Mouse (Mus musculus) testis, postnatal 14 days (tissue): ENCODE measurements around the gene Prune1.

ENCODE experiments used
- DNase-seq: peaks from one replicate; pipeline ENCODE4 v3.0.0; 2021; ENCODE audit warnings: low spot score

The Prune1 gene

DNA sequence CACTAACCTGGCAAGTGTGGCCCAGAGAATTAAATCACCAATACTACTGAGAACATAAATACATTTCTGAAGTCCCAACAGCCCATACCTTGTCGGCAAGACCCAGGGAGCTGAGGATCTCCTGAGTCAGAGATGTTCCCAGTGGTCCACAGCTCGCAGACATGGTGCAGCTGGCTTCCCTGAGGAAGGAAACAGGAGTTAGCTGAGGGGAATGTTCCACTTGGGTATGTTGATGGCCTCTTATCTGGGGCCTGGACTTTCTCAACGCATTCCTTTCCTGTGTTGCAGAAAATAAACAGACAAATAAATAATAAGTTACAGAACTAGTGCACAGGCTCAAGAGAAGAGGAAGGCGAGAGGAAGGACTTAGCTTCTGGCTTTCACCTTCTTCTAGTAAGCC is 24.4 kb upstream of the Prune1 start:
- no peak for DNase-seq

DNA sequence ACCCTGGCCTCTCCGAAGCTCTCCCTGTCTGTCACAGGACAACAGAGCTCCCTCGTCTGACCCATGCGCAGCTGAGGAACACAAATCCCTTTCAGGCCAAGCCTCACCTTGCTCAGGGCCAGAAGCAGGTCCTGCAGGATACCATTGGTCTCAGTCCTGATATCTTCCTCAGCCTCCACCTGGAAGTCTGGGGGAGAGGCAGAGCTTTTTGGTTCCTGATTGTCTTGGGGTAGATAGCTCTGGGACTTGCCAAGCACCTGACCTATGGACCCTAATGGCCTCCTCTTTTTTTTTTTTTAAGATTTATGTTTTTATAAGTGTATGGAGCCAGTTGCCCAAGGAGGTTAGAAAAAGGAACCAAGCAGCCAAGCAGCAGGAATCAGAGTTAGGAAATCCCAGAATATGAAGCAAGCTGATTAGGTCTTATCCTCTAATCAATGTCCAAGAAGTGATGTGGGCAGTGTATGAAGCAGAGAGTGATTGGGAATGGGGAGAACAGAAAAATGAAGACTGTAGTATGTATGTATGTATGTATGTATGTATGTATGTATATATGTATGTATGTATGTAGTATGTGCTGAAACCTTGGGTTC is 19.4 kb upstream of the Prune1 start:
- no peak for DNase-seq

DNA sequence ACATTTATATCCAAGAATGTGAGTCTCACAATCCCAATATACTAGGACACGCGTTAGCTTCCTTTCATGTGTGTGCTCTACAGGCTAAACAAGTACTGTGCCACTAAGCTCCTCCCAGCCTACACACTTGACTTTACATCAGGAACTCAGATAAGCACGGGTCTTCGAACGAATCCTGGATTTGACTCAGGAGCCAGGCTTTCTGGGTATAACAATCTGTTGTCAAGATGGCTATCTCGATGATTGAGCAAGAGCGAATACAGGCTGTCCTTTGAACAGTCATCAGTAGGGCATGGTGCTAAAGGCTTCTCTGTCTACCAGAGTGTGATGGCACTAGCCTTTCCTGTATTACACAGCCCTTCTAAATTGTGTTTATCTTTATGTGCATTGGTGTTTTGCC is 16.1 kb upstream of the Prune1 start:
- no peak for DNase-seq

DNA sequence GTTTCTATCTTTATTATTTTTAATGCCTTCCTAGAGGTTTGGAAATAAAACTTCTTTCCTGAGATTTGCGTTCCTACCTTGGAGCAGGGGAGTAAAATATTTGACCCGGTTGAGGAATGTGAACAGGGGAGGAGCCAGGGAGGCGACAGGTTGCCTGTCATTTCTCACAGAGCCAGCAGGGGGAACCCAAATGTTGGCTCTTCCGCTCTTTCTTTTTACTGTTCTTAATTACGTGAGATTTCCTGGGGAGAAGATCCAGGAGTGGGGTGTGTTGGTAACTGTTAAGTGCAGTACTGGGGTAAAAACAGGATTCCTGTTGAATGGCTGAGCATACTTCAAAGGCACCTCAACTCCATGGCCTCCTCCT is 14.2 kb upstream of the Prune1 start:
- DNase-seq = no peak

DNA sequence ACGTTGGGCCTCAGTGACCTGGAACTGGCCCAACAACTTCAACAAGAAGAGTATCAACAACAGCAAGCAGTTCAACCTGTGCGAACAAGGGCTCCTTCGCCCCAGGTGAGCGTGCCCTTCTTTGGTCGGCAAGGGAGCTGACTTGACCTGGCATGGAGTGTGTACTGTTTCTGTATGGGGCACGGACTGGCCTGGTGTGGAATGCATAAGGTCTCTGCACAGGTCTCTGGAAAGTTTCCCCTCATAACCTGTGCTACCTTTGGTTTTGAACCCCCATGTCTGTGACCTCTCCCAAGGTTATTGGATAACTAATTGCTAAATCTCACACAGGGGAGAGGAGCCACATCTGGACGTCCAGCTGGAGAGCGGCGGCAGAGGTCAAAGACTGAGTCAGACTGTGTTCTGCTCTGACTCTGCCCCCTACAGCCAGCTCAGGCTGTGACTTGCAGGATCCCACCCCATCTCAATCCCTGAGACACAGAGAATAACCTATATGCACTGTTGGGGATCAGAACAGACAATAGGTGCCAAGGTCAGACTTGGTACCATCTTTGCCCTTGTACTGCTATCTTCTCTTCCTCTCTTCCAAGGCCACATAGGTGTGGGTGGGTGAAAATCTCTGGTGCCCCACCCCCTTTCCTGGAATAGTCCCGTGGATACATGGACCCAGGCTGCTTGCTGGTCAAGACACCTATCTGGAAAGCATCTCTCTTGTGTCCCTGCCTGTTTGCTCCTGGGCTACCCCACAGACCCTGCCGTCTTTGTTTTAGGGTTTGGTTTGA is 13.6 kb upstream of the Prune1 start:
- DNase-seq = peak; percentile 35

DNA sequence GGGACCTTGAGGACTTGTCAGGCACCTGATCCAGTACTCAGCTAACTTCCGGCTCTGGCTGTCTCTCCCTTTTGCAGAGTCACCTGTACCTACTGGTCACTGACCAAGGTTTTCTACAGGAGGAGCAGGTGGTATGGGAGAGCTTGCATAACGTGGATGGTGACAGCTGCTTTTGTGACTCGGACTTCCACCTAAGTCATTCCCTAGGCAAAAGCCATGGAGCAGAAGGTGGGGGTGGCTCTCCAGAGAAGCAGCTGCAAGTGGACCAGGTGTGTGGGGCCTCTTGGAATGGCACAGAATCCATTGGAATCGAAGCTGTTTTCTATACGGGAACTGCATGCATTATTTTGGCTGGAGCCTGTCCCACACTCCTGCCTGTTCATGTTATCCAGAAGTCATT is 12.8 kb upstream of the Prune1 start:
- DNase-seq = no peak

DNA sequence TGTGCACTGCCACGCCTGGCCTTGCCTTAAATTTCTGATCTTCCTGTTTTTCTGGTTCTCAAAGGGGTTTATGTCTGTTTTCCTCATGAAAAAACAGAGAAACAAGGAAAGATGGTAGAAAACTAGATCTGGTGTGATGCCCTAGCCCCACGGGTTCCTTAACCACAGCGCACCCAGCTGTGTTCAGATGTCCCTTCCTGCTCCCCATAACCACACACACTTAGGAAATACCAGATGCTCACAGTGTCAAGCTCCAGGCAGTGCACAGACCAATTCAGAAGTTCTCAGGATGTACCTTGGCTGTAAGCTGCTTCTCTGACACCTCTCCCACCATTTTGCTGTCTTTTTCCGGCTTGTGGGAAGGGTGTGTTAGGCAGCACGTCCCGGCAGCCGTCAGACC is 12.4 kb upstream of the Prune1 start:
- no peak for DNase-seq

DNA sequence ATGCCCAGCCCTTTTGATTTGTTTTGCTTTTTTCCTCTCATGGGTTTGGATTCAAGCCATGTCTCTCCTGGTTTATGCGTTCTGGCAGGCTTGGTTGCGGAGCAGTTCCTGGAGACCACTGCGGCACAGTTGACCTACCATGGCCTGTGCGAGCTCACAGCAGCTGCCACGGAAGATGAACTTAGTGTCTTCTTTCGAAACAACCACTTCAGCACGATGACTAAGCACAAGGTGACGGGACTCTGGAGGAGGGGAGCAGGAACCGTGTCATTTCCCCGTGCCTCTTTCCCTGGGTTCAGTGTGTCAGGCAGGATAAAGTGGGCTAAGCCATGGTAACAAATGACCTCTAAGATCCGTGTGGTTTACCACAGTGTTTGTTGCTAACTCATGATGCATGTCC is 11.7 kb upstream of the Prune1 start:
- DNase-seq = no peak

DNA sequence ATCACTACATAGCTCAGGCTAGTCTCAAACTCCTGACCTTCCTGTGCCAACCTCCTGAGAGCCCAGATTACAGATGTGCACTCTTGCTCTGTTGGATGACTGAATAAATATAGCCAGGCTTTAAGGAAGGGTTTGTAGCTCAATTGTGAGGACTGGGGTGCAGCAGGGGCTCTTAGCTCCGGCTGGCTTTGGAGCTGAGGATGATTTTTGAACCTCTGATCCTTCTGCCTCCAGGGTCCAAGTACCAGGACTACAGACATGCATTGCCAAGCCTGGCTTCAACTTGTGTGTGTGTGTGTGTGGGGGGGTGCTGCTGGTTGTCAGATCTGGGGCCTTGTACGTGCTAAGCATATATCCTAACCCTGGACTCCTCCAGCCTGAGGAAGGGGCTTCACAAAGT is 11.0 kb upstream of the Prune1 start:
- DNase-seq = no peak

DNA sequence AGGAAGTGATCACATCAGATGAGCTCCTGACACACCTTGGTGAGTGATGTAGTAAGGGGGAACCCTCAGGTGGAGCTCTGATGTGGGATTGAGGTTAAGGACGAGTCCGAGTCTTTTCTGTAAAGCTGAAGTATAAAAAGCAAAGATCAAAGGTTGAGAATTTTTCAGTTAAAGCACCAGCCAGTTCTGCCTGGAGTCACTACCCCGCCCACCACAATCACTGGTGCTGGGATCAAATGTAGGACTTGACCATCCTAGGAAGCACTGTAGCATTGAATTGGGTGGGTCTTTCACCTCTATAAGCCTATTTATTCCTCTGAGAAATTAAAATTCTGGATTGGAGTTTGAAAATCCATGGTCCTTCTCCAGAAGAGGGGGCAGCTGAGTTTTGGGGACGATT is 9.2 kb upstream of the Prune1 start:
- DNase-seq = no peak

DNA sequence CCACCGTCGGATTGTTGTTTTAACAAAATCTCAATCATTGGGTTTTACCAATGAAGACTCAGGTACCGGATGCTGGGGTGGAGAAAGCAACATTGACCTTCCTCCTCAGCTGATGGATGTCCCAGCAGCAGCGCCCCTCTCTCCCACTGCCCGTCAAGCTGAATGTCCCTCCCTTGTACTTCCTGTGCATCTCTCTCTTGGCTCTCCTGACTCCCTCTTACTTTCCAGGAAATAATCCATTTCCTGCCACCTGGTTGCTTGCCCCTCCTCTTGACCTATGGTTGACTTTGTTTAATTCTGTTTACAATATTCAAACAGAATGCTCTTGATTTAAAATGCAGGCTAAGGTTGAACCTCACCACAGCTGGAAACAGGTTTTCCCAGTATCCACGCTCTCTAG is 8.3 kb upstream of the Prune1 start:
- DNase-seq = no peak

DNA sequence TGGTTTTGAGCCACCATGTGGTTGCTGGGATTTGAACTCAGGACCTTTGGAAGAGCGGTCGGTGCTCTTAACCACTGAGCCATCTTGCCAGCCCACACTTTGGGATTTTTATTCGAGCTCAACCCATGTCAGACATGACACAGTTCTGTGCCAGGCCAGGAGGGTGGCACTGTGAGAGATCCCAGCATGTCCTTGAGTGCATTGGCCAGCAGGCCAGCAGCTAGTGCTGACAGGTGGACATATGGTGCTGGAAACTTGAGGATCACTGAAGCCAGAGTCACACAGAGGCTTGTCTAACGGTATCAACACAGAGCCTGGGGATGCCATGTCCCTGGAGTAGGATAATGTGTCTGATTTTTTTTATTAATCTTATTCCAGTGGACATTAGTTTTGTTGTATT is 7.5 kb upstream of the Prune1 start:
- DNase-seq = no peak

DNA sequence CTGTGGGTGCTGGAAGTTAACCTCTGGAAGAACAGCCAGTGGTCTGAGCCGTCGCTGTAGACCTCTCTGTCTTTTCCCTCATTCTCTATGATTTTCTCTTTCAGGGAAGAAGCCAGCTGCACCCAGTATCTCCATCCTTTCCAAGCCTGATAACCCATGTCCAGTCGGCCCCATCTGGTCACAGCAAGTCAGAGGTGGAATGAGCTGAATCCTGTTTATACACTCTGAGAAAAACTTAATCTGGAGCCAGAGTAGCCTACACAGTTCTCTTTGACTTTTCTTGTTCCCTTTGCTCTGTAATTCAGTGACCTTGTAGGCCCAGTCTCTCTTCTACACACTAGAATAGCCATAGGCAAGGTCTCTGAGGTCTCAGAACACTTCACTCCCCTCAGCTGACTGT is 5.7 kb upstream of the Prune1 start:
- DNase-seq = no peak

DNA sequence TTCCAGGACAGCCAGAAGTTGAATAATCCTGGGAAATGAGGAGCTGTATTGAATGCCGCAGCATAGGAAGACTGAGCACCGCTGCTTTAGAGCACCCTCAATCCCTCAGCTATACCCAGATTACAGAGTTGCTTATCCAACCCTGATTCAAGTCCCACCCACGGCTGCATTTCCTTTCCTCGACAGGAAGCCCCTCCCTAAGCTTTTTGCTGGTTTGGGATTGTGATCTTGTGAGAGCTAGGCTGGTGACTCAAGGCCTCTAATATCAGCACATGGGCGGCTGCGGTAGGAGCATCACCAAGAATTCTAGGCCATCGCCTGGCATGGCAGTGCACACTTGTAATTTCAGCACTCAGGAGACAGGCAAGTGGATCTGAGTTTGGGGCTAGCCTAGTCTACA is 4.6 kb upstream of the Prune1 start:
- no peak for DNase-seq

DNA sequence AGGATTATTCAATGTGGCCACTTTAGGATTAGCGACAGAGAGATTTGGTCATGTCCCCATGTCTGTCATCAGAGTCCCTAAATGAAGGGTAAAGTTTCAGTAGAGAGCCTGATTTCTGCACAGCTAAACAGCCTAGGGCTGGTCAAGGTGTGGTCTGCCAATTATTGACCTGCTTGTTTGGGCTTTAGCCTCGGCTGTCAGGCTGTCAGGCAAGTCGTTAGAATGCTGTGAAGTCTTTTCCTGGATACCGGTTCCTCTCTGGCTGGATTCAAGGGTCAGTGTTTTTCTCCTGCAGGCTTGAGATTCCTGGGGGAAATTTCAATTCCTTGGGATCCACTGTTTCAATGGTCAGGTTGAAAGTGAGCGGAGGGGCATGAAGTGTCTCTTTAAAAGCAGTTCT is 4.1 kb upstream of the Prune1 start:
- no peak for DNase-seq

DNA sequence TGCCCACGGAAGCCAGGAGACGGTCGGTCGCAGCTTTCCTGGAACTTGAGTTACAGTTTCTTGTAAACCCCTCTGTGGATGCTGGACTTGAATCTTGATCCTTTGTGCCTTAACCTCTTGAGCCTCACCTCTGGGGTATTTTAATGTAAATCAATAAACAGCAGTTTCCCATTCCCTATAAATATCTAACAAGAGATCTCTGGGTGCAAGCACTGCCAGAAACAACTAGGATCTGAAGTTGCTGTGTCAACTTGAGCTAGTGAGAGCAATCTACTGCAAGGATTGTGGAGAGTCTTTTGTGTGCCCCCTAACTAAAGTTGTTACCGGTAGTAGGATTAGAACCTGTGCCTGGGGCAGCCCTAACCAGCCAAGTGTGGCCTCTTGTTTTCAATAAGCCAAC is 3.5 kb upstream of the Prune1 start:
- no peak for DNase-seq

DNA sequence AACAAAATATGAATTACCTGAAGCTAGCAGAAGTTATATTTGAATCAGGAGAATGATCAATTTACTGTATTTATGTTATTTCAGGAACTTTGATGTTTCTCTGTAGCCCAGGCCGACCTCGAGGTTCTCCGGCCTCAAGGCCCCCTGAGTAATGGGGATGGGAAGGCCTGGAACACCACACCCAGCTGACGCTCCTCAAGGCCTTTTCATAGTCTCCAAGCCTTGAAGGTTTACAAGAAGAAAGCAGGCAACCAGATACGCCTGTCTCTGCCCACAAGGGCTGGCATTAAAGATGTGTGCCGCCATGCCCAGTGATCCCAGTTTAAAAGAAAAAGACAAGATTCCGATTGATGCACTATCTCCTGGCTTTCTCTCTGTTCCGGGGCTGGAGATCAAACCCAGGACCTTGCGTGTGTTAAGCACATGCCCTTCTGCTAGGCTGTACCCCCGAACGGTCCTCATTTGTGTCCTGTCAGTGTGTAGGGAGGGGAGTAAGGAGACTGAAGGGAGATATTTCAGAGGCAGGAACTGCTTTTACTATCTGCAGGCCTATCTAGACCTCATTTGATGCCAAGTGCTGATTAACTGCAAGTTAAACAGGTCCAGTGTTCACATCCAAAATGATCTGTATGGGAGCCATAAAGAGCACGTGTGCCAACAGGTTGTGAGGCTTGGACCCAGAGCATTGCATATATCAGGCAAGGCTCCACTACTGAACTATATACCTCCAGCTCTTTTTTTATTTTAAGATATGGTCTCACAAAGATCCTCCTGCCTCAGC is 2.8 kb upstream of the Prune1 start:
- no peak for DNase-seq

DNA sequence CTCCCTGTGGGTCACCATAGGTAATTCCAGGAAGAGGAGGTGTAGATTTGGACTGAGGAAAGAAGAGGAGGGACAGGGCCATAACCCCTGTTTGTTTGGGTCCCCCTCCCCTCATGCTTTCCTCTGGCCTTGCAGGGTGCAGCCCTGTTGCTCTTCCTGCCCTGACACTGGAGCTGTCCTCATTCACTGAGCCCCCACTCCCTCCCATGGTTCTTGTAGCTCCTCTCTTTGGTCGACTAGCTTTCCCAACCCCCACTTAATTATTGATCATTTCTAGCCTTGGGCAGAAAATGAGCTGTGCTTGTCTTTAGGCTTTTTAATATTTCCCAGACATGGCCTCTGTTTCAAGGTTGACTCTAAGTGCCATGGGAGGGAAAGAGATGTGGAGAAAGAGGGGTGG is 2.2 kb upstream of the Prune1 start:
- no peak for DNase-seq

DNA sequence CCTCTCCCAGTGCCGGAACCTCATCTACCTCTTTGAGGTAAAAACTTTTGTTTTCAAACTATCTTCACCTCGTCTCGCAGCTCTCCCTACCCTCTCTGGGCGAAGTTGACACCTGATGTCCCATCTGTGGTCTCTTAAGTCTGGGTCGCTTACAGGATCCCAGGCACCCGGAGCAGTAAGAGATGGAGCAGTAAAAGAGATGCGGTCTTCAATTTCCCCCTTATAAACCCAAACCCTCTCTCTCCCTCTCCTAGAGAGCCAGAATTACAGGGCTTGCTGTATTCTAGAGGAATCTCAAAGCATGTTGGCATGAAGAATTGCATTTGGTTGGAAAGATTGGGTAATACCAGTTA is 1.7 kb upstream of the Prune1 start:
- no peak for DNase-seq

DNA sequence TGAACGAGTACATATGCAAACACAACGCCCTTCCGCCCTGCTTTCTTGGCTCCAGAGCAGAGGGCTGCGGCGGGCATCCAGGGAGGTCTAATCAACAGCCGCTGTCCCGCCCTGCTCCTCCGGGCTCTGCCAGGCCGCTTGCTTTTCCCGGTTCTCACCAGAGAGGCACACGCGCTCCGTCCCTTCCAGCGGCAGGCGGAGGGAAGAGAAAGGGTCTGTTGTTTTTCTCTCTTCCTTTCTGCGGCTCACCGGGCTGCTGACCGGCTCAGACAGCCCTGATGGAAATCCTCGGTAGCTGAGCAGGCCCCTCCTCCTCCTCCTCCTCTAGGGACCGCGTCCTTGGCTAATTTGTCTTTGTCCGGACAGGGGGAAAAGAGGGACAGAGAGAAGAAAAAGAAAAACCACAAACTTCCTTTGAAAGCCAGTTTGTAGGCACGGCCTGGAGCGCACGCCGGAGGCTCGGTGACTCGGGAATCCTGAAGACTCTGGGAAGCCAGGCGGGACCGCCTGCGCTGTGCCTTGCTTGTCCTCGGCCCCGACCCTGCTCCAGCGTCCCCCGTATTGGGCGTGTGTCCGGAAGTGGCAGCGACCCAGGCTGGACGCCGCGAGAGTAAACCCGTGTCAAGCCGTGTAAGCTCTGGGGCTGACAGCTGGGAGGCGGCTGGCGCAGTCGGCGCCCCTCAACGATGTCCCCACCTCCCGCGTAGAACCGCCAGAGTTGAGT is 1.2 kb upstream of the Prune1 start:
- DNase-seq = peak; percentile 77

DNA sequence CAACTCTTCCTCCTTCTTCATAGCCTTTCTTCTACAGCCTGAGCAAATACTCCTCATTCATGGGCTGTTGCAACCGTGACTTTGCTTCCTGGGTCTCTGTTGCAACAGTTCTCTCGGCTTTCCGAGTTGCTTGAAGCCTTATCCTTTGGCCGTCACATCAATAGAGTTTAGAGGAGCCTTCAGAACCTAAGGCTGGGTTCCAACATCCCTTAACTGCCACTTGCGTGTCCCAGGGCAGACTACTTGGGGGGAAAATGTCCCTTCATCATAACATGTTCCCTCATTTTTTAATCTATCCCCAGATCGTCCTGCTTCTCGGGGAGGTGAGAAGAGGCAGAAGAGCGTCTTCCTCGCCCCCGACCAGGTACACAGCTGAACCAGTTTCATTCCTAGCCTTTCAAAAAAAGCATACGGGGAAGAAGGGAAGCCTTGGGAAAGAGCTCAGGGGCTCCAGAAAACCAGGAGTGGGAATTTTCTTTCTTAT is 547 bp upstream of the Prune1 start:
- no peak for DNase-seq

DNA sequence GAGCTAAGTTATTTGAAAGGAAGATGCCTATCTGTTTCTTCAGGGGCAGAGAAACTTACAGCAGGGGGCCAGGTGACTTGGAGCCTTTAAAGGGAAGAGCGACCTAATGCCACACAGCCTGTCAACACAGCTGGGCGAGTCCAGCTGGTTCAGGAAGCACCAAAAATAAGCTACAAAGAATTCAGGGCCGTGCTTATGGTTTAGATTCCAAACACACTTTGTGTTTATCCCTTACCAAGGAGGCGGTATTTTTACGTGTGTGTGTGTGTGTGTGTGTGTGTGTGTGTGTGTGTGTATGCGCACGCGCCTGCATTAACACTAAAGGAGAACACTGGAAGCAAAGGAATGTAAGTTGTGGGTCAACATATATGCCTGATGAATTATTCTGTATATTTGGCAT is 1.1 kb downstream of the Prune1 start:
- DNase-seq = no peak

DNA sequence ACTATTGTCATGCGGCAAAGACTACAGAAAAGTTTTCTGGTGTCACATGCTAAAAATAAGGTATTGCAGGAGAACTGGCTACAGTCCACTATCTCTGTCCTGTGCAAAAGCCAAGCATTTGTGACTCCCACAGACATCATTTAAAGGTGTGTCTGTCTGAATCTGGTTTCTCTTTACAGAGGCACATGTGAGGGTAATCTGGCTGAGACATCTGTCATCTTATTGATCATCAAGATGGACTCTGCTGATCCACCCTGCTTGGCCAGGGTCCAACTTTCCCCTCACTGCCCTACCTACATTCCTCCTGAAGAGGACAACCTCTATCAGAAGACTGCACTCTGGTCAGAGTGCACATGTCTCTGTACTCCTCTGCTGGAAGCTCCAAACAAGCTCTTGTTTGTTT is 4.7 kb downstream of the Prune1 start:
- DNase-seq = no peak
